In genomic region chr13:63901714-63902597, GRCm38 (mm10) we compare ENCODE assay signal across 8 mouse cellular contexts.
DNase-seq lines count a peak whose midpoint lies in the region; ATAC-seq and TF ChIP-seq lines count a peak whose summit lies in the region.

No protein-coding gene starts in this region.

- peak overlapping the region; percentile 66 for H3K4me2 ChIP-seq in embryonic facial prominence, embryonic 14.5 days (ENCODE audit: low read depth, low read length)
- H3K4me2 ChIP-seq in heart, embryonic 11.5 days, result peak overlapping the region; percentile 86
- peak overlapping the region; percentile 69 for H3K4me2 ChIP-seq in lung, postnatal 0 days (replicated peaks; ENCODE audit: low read depth, low read length)

- no peak for TF ChIP-seq EP300 in lung, postnatal 0 days (IDR thresholded peaks at IDR 0.05)

- H3K9ac ChIP-seq in embryonic facial prominence, embryonic 14.5 days (ENCODE audit: low read depth, low read length), result peak overlapping the region; percentile 47
- H3K9ac ChIP-seq in heart, embryonic 11.5 days (ENCODE audit: low read depth, low read length), result peak overlapping the region; percentile 52
- H3K9ac ChIP-seq in lung, postnatal 0 days (replicated peaks; ENCODE audit: low read depth), result peak overlapping the region; percentile 1; the same call in 1 of the 2 replicates

- 8% methylated on average over 25 of the region's 28 CpGs for WGBS in embryonic facial prominence, embryonic 14.5 days
- WGBS in heart, embryonic 11.5 days (ENCODE audit: insufficient replicate concordance), result 9% methylated on average over 28 of the region's 28 CpGs
- 13% methylated on average over 28 of the region's 28 CpGs for WGBS in lung, postnatal 0 days

- no peaks in the 10 kb centered on the region for H3K9me3 ChIP-seq in embryonic facial prominence, embryonic 14.5 days (ENCODE audit: control insufficient read depth, low read length)
- no peaks in the 10 kb centered on the region for H3K9me3 ChIP-seq in heart, embryonic 11.5 days (replicated peaks; ENCODE audit: control insufficient read depth, low read length)
- no peaks in the 10 kb centered on the region for H3K9me3 ChIP-seq in lung, postnatal 0 days (ENCODE audit: low read length)

- no peak for TF ChIP-seq CTCF in lung, postnatal 0 days (IDR thresholded peaks at IDR 0.05)

- H3K27ac ChIP-seq in embryonic facial prominence, embryonic 14.5 days (replicated peaks; ENCODE audit: low read depth, low read length), result peak overlapping the region; percentile 79
- no peak overlapping the region for H3K27ac ChIP-seq in heart, embryonic 11.5 days (ENCODE audit: low read depth, low read length)
- H3K27ac ChIP-seq in lung, postnatal 0 days (ENCODE audit: low read length), result no peak overlapping the region

- H3K36me3 ChIP-seq in embryonic facial prominence, embryonic 14.5 days (ENCODE audit: control insufficient read depth, insufficient read depth, low read length), result 0 out of 2 replicates have a peak, but pooled peaks cover 12% of the 10 kb centered on the region
- no peaks in the 10 kb centered on the region for H3K36me3 ChIP-seq in heart, embryonic 11.5 days (ENCODE audit: control insufficient read depth, insufficient read depth, low read length)
- no peaks in the 10 kb centered on the region for H3K36me3 ChIP-seq in lung, postnatal 0 days (ENCODE audit: insufficient read depth, low read length)

- DNase-seq in urinary bladder, postnatal 14 days (ENCODE audit: low spot score), result peak; percentile 41
- no peak for DNase-seq in urinary bladder, adult 2 months (ENCODE audit: low spot score)
- DNase-seq in embryonic facial prominence, embryonic 14.5 days (ENCODE audit: low spot score), result peak; percentile 87
- peak; percentile 67 to 75 for DNase-seq in kidney, postnatal 4 days
- DNase-seq in lung, postnatal 0 days (ENCODE audit: low spot score), result peak; percentile 48
- peak; percentile 52 for DNase-seq in right cerebral cortex, postnatal 14 days
- no peak for DNase-seq in adipocyte (ENCODE audit: low spot score)

- H3K4me1 ChIP-seq in embryonic facial prominence, embryonic 14.5 days (ENCODE audit: control insufficient read depth, insufficient read depth, low read length), result peaks cover 24% of the 10 kb centered on the region
- H3K4me1 ChIP-seq in heart, embryonic 11.5 days (ENCODE audit: control insufficient read depth, insufficient read depth, low read length), result peaks cover 16% of the 10 kb centered on the region
- peaks cover 15% of the 10 kb centered on the region; the same call in 1 of the 2 replicates for H3K4me1 ChIP-seq in lung, postnatal 0 days (ENCODE audit: insufficient read depth, low read depth, low read length)

- H3K27me3 ChIP-seq in embryonic facial prominence, embryonic 14.5 days (replicated peaks; ENCODE audit: control insufficient read depth, insufficient read depth, low read length), result no peaks in the 10 kb centered on the region; the same call in 1 of the 2 replicates
- no peaks in the 10 kb centered on the region for H3K27me3 ChIP-seq in heart, embryonic 11.5 days (ENCODE audit: control insufficient read depth, insufficient read depth, low read length)
- H3K27me3 ChIP-seq in lung, postnatal 0 days (replicated peaks; ENCODE audit: insufficient read depth, low read length), result no peaks in the 10 kb centered on the region

- peak overlapping the region; percentile 24 for H3K4me3 ChIP-seq in embryonic facial prominence, embryonic 14.5 days (ENCODE audit: low read depth, low read length)
- peak overlapping the region; percentile 46 for H3K4me3 ChIP-seq in heart, embryonic 11.5 days (ENCODE audit: low read depth, low read length)
- H3K4me3 ChIP-seq in lung, postnatal 0 days (ENCODE audit: low read depth, low read length), result peak overlapping the region; percentile 29

- peak; percentile 90 for ATAC-seq in embryonic facial prominence, embryonic 14.5 days (ENCODE audit: low read depth)
- peak; percentile 48; the same call in 1 of the 2 replicates for ATAC-seq in heart, embryonic 11.5 days (replicated peaks; ENCODE audit: insufficient number of reproducible peaks, low FRiP score, low TSS enrichment)
- ATAC-seq in lung, postnatal 0 days, result peak; percentile 57

Comparison
In these comparisons a context has a peak if more than half of its experiments do, and no peak if none do; other contexts are left out.
1. DNase-seq: peak in urinary bladder, postnatal 14 days (single experiment), embryonic facial prominence, embryonic 14.5 days (single experiment), kidney, postnatal 4 days (2 of 2), lung, postnatal 0 days (single experiment) and right cerebral cortex, postnatal 14 days (single experiment); none in urinary bladder, adult 2 months (single experiment) and adipocyte (single experiment).
2. H3K9ac ChIP-seq: peak in every context shown above with its lines; median percentile 52 in heart, embryonic 11.5 days; 47 in embryonic facial prominence, embryonic 14.5 days; 1 in lung, postnatal 0 days.
3. Peak in every context shown above with its lines, with median percentiles within 50 percentile points of each other: ATAC-seq, H3K4me2 ChIP-seq and H3K4me3 ChIP-seq.